Comparison of ENCODE assay signal across 10 mouse cellular contexts in the genomic region with DNA sequence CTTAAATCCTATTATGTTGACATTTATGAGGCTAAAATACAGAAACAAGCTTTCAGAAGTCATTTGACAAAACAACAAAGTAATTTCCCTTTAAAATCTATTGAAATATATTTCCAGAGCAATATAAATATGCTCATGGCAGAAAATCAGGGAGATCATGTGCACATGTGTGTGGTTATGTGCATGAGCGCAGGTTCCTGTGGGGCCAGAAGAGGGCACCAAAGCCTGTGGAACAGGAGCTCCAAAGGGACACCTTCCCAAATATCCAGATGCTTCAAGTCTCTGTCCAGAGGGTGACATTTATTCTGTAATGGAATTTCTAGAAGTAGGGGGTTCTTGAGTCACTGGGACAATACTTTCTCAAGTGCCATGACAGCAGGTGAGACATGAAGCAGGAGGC. TPM values are rescaled to one million over a fixed set of nuclear protein-coding genes. Genes with fewer than 3 reads are reported as not detected.
DNase-seq lines count a peak whose midpoint lies in the region; ATAC-seq lines count a peak whose summit lies in the region.
"Had no signal": no experiment of that assay in that cellular context is flagged by ENCODE, and none has a peak within 500 bp of the region (broad histone marks: within the 10 kb centered on the region; RNA-seq: fewer than 3 reads in every experiment).

No protein-coding gene starts in this region.

- DNase-seq in heart, postnatal 4 days, result peak; percentile 11
- no peak for DNase-seq in heart, postnatal 25 days (ENCODE audit: low spot score)
- peak; percentile 15 to 20 for DNase-seq in thymus, postnatal 36 days
- DNase-seq in thymus, postnatal 10 days (ENCODE audit: low spot score in 2 of 2), result no peak
- peak; percentile 34 for DNase-seq in splenic B cell, adult 2 months (ENCODE audit: low read depth, low spot score)
- DNase-seq in hindbrain, embryonic 14.5 days (ENCODE audit: low spot score), result no peak
- DNase-seq: layer of hippocampus, postnatal 36 days had no signal

- peak; percentile 62; the same call in 1 of the 2 replicates for ATAC-seq in erythroblast, adult 5-6 weeks (replicated peaks; ENCODE audit: low FRiP score, poor library complexity, severe bottlenecking)
- ATAC-seq in neural tube, embryonic 15.5 days (ENCODE audit: low FRiP score), result no peak
- no peak for ATAC-seq in hindbrain, embryonic 14.5 days (ENCODE audit: low FRiP score)

- H3K4me1 ChIP-seq in neural tube, embryonic 15.5 days, result no peaks in the 10 kb centered on the region
- no peaks in the 10 kb centered on the region for H3K4me1 ChIP-seq in hindbrain, embryonic 14.5 days (replicated peaks; ENCODE audit: control insufficient read depth, insufficient read depth, low read length)

- H3K4me2 ChIP-seq in neural tube, embryonic 15.5 days, result no peak overlapping the region
- H3K4me2 ChIP-seq in hindbrain, embryonic 14.5 days (replicated peaks), result no peak overlapping the region
- H3K4me2 ChIP-seq: midbrain, embryonic 11.5 days had no signal

- H3K9me3 ChIP-seq in neural tube, embryonic 15.5 days (replicated peaks), result no peaks in the 10 kb centered on the region
- H3K9me3 ChIP-seq in hindbrain, embryonic 14.5 days (ENCODE audit: control insufficient read depth, low read length), result no peaks in the 10 kb centered on the region

- no peak overlapping the region for H3K9ac ChIP-seq in neural tube, embryonic 15.5 days (replicated peaks)
- H3K9ac ChIP-seq in hindbrain, embryonic 14.5 days, result no peak overlapping the region

- intact Hi-C loops in heart, postnatal 25 days (cut with DNase I), result loop anchor here (5.0 kb wide), 1 partner anchor 85 kb away; no protein-coding TSS in a partner anchor

- 100% methylated on average over 1 of the region's 1 CpGs for WGBS in neural tube, embryonic 15.5 days
- WGBS in hindbrain, embryonic 14.5 days, result 100% methylated on average over 1 of the region's 1 CpGs

- H3K4me3 ChIP-seq in neural tube, embryonic 15.5 days (replicated peaks), result no peak overlapping the region
- no peak overlapping the region for H3K4me3 ChIP-seq in hindbrain, embryonic 14.5 days (replicated peaks; ENCODE audit: low read length)

- no peaks in the 10 kb centered on the region for H3K27me3 ChIP-seq in splenic B cell, adult 2 months (ENCODE audit: control insufficient read depth, insufficient read depth, low read length, poor library complexity, severe bottlenecking)
- H3K27me3 ChIP-seq in neural tube, embryonic 15.5 days (replicated peaks), result no peaks in the 10 kb centered on the region
- no peaks in the 10 kb centered on the region for H3K27me3 ChIP-seq in hindbrain, embryonic 14.5 days (ENCODE audit: control insufficient read depth, insufficient read depth, low read length)

- H3K27ac ChIP-seq in neural tube, embryonic 15.5 days (replicated peaks), result no peak overlapping the region
- H3K27ac ChIP-seq in hindbrain, embryonic 14.5 days, result no peak overlapping the region

- H3K36me3 ChIP-seq in splenic B cell, adult 2 months (ENCODE audit: control insufficient read depth, insufficient read depth, low read length, poor library complexity, severe bottlenecking), result peaks cover 18% of the 10 kb centered on the region
- peaks cover 53% of the 10 kb centered on the region for H3K36me3 ChIP-seq in neural tube, embryonic 15.5 days
- peaks cover 53% of the 10 kb centered on the region for H3K36me3 ChIP-seq in hindbrain, embryonic 14.5 days (replicated peaks; ENCODE audit: control insufficient read depth, insufficient read depth)

RNA-seq across cellular contexts. Expression of a gene that starts 17.8 kb away (rescaled TPM):
- 10 to 100 TPM; 89.0 TPM for total RNA-seq in heart, postnatal 4 days (2021)
- 100 to 1,000 TPM in 1 of 2 experiments, 10 to 100 TPM in 1; 98.4 to 101 TPM for total RNA-seq in heart, postnatal 25 days (2021)
- 36.5 and 46.8 TPM in 2 replicates for total RNA-seq in erythroblast, adult 5-6 weeks (2015; ENCODE audit: low replicate concordance)
- total RNA-seq in erythroblast, adult 5-6 weeks (2017; ENCODE audit: low replicate concordance), result 54.5 and 64.7 TPM in 2 replicates
- 55.3 and 66.0 TPM in 2 replicates for polyA plus RNA-seq in neural tube, embryonic 15.5 days (2015; fragmentation: Nextera tagmentation; extraction: Ambion mirVana)
- 57.4 and 62.2 TPM in 2 replicates for polyA plus RNA-seq in hindbrain, embryonic 14.5 days (2014; fragmentation: Nextera tagmentation; extraction: Ambion mirVana)

RNA-seq across cellular contexts. Expression of a gene that starts 56.1 kb away (rescaled TPM):
- 10 to 100 TPM; 36.3 to 43.2 TPM for total RNA-seq in heart, postnatal 4 days (2021)
- under 1 TPM; 0.36 to 0.44 TPM for total RNA-seq in heart, postnatal 25 days (2021)
- 29.6 and 45.6 TPM in 2 replicates for total RNA-seq in erythroblast, adult 5-6 weeks (2015; ENCODE audit: low replicate concordance)
- 53.4 and 59.9 TPM in 2 replicates for total RNA-seq in erythroblast, adult 5-6 weeks (2017; ENCODE audit: low replicate concordance)
- 5.0 and 13.3 TPM in 2 replicates for polyA plus RNA-seq in neural tube, embryonic 15.5 days (2015; fragmentation: Nextera tagmentation; extraction: Ambion mirVana)
- 6.9 and 7.2 TPM in 2 replicates for polyA plus RNA-seq in hindbrain, embryonic 14.5 days (2014; fragmentation: Nextera tagmentation; extraction: Ambion mirVana)

RNA-seq across cellular contexts. Expression of a gene that starts 56.3 kb away (rescaled TPM):
- total RNA-seq in heart, postnatal 4 days (2021), result 10 to 100 TPM; 30.6 to 31.7 TPM
- 10 to 100 TPM; 13.2 to 16.2 TPM for total RNA-seq in heart, postnatal 25 days (2021)
- total RNA-seq in erythroblast, adult 5-6 weeks (2015; ENCODE audit: low replicate concordance), result 25.3 and 43.4 TPM in 2 replicates
- 31.8 and 46.9 TPM in 2 replicates for total RNA-seq in erythroblast, adult 5-6 weeks (2017; ENCODE audit: low replicate concordance)
- 54.4 and 73.8 TPM in 2 replicates for polyA plus RNA-seq in neural tube, embryonic 15.5 days (2015; fragmentation: Nextera tagmentation; extraction: Ambion mirVana)
- 59.2 and 59.9 TPM in 2 replicates for polyA plus RNA-seq in hindbrain, embryonic 14.5 days (2014; fragmentation: Nextera tagmentation; extraction: Ambion mirVana)

Comparison
In these comparisons a context has a peak if more than half of its experiments do, and no peak if none do; other contexts are left out.
1. DNase-seq: peak in heart, postnatal 4 days (single experiment), thymus, postnatal 36 days (2 of 2) and splenic B cell, adult 2 months (single experiment); none in heart, postnatal 25 days (single experiment), thymus, postnatal 10 days (0 of 2) and hindbrain, embryonic 14.5 days (single experiment).
2. RNA of a gene that starts 56.1 kb away (total RNA-seq): 29.6 to 59.9 TPM in erythroblast, adult 5-6 weeks and 36.3 to 43.2 TPM in heart, postnatal 4 days; 0.36 to 0.44 TPM in heart, postnatal 25 days; every median in the first group is over 10 times any median in the second.